Mouse (Mus musculus) CH12.LX (cell line): ENCODE results near the gene Vasp. TPM values are rescaled to one million over a fixed set of nuclear protein-coding genes. Genes with fewer than 3 reads are reported as not detected.

ENCODE experiments used
- DNase-seq: peaks from one replicate; pipeline ENCODE4 v3.0.0-alpha.2; 2013; ENCODE audit errors: extremely low read depth
- H3K27ac ChIP-seq: 2 replicates; pipeline ENCODE4 v1.5.1; 2012; ENCODE audit warnings: low read depth, mild to moderate bottlenecking, control low read depth, moderate library complexity; ENCODE audit not compliant: insufficient read depth
- H3K27me3 ChIP-seq: replicated peaks from 2 replicates; pipeline ENCODE3; 2012; ENCODE audit warnings: inconsistent platforms
- H3K36me3 ChIP-seq, 2 experiments: replicated peaks in 1 of 2; 2 replicates each; pipeline versions ENCODE3 to v1.6.1; 2012; ENCODE audit warnings: inconsistent platforms in 1 of 2, low read length in 1 of 2, mild to moderate bottlenecking in 1 of 2, mixed read lengths in 1 of 2, moderate library complexity in 1 of 2; ENCODE audit not compliant: control insufficient read depth in 1 of 2, insufficient read depth in 1 of 2
- H3K4me1 ChIP-seq, 2 experiments: 2 replicates each; pipeline ENCODE4 v1.6.1; 2012; ENCODE audit warnings: inconsistent platforms in 1 of 2, moderate library complexity in 1 of 2; ENCODE audit not compliant: insufficient read depth in 2 of 2, control insufficient read depth in 1 of 2
- H3K4me2 ChIP-seq: 2 replicates; pipeline ENCODE4 v1.6.1; 2012; ENCODE audit warnings: low read depth, mild to moderate bottlenecking, control low read depth; ENCODE audit not compliant: poor library complexity, insufficient read depth, severe bottlenecking
- H3K4me3 ChIP-seq, 3 experiments: fragments of 150-350 bp in 1 of 3; sonication (generic) in 1 of 3; replicated peaks in 1 of 3; 2 replicates each; pipeline versions ENCODE3 to v1.5.1; 2011 to 2012; ENCODE audit warnings: low read depth in 2 of 3, low read length in 2 of 3, mild to moderate bottlenecking in 2 of 3, moderate library complexity in 2 of 3, control low read depth in 1 of 3, improper control_type of control experiment in 1 of 3, inconsistent platforms in 1 of 3, mixed read lengths in 1 of 3; ENCODE audit not compliant: poor library complexity in 1 of 3
- H3K79me2 ChIP-seq: replicated peaks from 2 replicates; pipeline ENCODE4 v1.6.1; 2012; ENCODE audit warnings: mild to moderate bottlenecking, moderate library complexity; ENCODE audit not compliant: control insufficient read depth, poor library complexity, insufficient read depth, severe bottlenecking; ENCODE audit errors: extremely low read depth
- H3K9ac ChIP-seq: 2 replicates; pipeline ENCODE4 v1.6.1; 2012; ENCODE audit warnings: low read depth, mild to moderate bottlenecking, control low read depth, moderate library complexity; ENCODE audit not compliant: insufficient read depth
- H3K9me3 ChIP-seq: replicated peaks from 2 replicates; pipeline ENCODE3; 2012; ENCODE audit warnings: low read length, inconsistent platforms, mixed read lengths
- BHLHE40 ChIP-seq: IDR thresholded peaks from 2 replicates; pipeline ENCODE4 v1.6.1; 2011; ENCODE audit warnings: mild to moderate bottlenecking, low read depth, low read length, improper control_type of control experiment
- CHD1 ChIP-seq: IDR thresholded peaks from 2 replicates; pipeline ENCODE4 v1.6.1; 2012; ENCODE audit warnings: low read depth, low read length, improper control_type of control experiment, inconsistent platforms
- CHD2 ChIP-seq: IDR thresholded peaks from 2 replicates; pipeline ENCODE4 v1.6.1; 2011; ENCODE audit warnings: low read length, improper control_type of control experiment
- CTCF ChIP-seq, 2 experiments: IDR thresholded peaks in 1 of 2; conservative IDR thresholded peaks in 1 of 2; 2 replicates each; pipeline ENCODE4 v1.5.1; 2011 to 2012; ENCODE audit warnings: low read depth in 2 of 2, low read length in 2 of 2, improper control_type of control experiment in 1 of 2, inconsistent platforms in 1 of 2, mild to moderate bottlenecking in 1 of 2, moderate library complexity in 1 of 2
- E2F4 ChIP-seq: IDR thresholded peaks from 2 replicates; pipeline ENCODE4 v1.6.1; 2011; ENCODE audit warnings: low read depth, low read length, improper control_type of control experiment; ENCODE audit not compliant: insufficient replicate concordance
- ELF1 ChIP-seq: IDR thresholded peaks from 2 replicates; pipeline ENCODE4 v1.6.1; 2014; ENCODE audit warnings: low read depth, mild to moderate bottlenecking, inconsistent platforms, low read length, improper control_type of control experiment
- EP300 ChIP-seq: IDR thresholded peaks from 2 replicates; pipeline ENCODE4 v1.6.1; 2011; ENCODE audit warnings: low read length, improper control_type of control experiment
- ETS1 ChIP-seq: conservative IDR thresholded peaks from 2 replicates; pipeline ENCODE4 v1.6.1; 2012; ENCODE audit warnings: low read depth, mild to moderate bottlenecking, inconsistent platforms, low read length, improper control_type of control experiment, moderate library complexity
- GABPA ChIP-seq: IDR thresholded peaks from 2 replicates; pipeline ENCODE4 v1.6.1; 2012; ENCODE audit warnings: low read depth, low read length, improper control_type of control experiment, inconsistent platforms; ENCODE audit not compliant: insufficient replicate concordance
- IRF4 ChIP-seq: IDR thresholded peaks from 2 replicates; pipeline ENCODE4 v1.6.1; 2014; ENCODE audit warnings: low read depth, mild to moderate bottlenecking, inconsistent platforms, low read length, improper control_type of control experiment
- KAT2A ChIP-seq: IDR thresholded peaks from 2 replicates; pipeline ENCODE4 v1.6.1; 2012; ENCODE audit warnings: low read length, improper control_type of control experiment, inconsistent platforms; ENCODE audit not compliant: insufficient replicate concordance
- MAX ChIP-seq: IDR thresholded peaks from 2 replicates; pipeline ENCODE4 v1.6.1; 2011; ENCODE audit warnings: low read length, improper control_type of control experiment
- MEF2A ChIP-seq: IDR thresholded peaks from 2 replicates; pipeline ENCODE4 v1.6.1; 2014; ENCODE audit warnings: low read depth, mild to moderate bottlenecking, inconsistent platforms, low read length, improper control_type of control experiment, borderline replicate concordance
- MXI1 ChIP-seq: IDR thresholded peaks from 2 replicates; pipeline ENCODE4 v1.6.1; 2011; ENCODE audit warnings: mild to moderate bottlenecking, low read depth, low read length, improper control_type of control experiment
- MYC ChIP-seq: IDR thresholded peaks from 2 replicates; pipeline ENCODE4 v1.6.1; 2011; ENCODE audit warnings: low read depth, mild to moderate bottlenecking, improper control_type of control experiment, low read length
- NELFE ChIP-seq: IDR thresholded peaks from 2 replicates; pipeline ENCODE4 v1.6.1; 2011; ENCODE audit warnings: low read depth, low read length, improper control_type of control experiment
- PAX5 ChIP-seq: IDR thresholded peaks from 2 replicates; pipeline ENCODE4 v1.6.1; 2012; ENCODE audit warnings: low read length, inconsistent platforms, mixed read lengths
- POLR2A ChIP-seq: IDR thresholded peaks from 2 replicates; pipeline ENCODE4 v1.6.1; 2011; ENCODE audit warnings: low read depth, mild to moderate bottlenecking, improper control_type of control experiment, low read length
- POLR2AphosphoS2 ChIP-seq: IDR thresholded peaks from 2 replicates; pipeline ENCODE4 v1.6.1; 2011; ENCODE audit warnings: low read depth, low read length, improper control_type of control experiment
- RAD21 ChIP-seq: IDR thresholded peaks from 2 replicates; pipeline ENCODE4 v1.6.1; 2011; ENCODE audit warnings: low read depth, mild to moderate bottlenecking, low read length, improper control_type of control experiment, moderate library complexity
- RCOR1 ChIP-seq: conservative IDR thresholded peaks from 2 replicates; pipeline ENCODE4 v1.6.1; 2012; ENCODE audit warnings: low read depth, mild to moderate bottlenecking, inconsistent platforms, low read length, improper control_type of control experiment
- SIN3A ChIP-seq: IDR thresholded peaks from 2 replicates; pipeline ENCODE4 v1.6.1; 2012; ENCODE audit warnings: low read length, improper control_type of control experiment, inconsistent platforms
- TBP ChIP-seq: conservative IDR thresholded peaks from 2 replicates; pipeline ENCODE4 v1.6.1; 2011; ENCODE audit warnings: low read depth, low read length, improper control_type of control experiment
- TCF12 ChIP-seq: IDR thresholded peaks from 2 replicates; pipeline ENCODE4 v1.6.1; 2014; ENCODE audit warnings: low read depth, mild to moderate bottlenecking, inconsistent platforms, low read length, improper control_type of control experiment
- UBTF ChIP-seq: IDR thresholded peaks from 2 replicates; pipeline ENCODE4 v1.6.1; 2012; ENCODE audit warnings: low read depth, mild to moderate bottlenecking, inconsistent platforms, low read length, improper control_type of control experiment, moderate library complexity
- ZKSCAN1 ChIP-seq: IDR thresholded peaks from 2 replicates; pipeline ENCODE4 v1.6.1; 2012; ENCODE audit warnings: low read depth, inconsistent platforms, low read length, improper control_type of control experiment, borderline replicate concordance
- ZMIZ1 ChIP-seq: IDR thresholded peaks from 2 replicates; pipeline ENCODE4 v1.6.1; 2012; ENCODE audit warnings: low read depth, mild to moderate bottlenecking, inconsistent platforms, low read length, improper control_type of control experiment
- ZNF384 ChIP-seq: IDR thresholded peaks from 2 replicates; pipeline ENCODE4 v1.6.1; 2012; ENCODE audit warnings: low read depth, low read length, improper control_type of control experiment, inconsistent platforms
- dilution Hi-C: fragments of 300-500 bp; cut with MboI; formaldehyde crosslinking; loops from 2 replicates; pipeline ENCODE4 v1.14.3; 2020; ENCODE audit warnings: low sequenced_read_pairs; ENCODE audit not compliant: extremely low pct_unique_long_range_greater_than_20kb, extremely low pct_ligation_motif_present
- in situ Hi-C: fragments of 300-500 bp; cut with MboI; formaldehyde crosslinking; loops from 3 replicates; pipeline ENCODE4 v1.14.3; 2019; ENCODE audit warnings: low sequenced_read_pairs, low pct_ligation_motif_present, low pct_unique_long_range_greater_than_20kb, mixed read lengths
- polyA plus RNA-seq: library from polyadenylated mRNA; unstranded; fragments of >175 nt; gene quantifications from 2 replicates; pipeline ENCODE4 v1.2.1, GENCODE M21; 2012; ENCODE audit warnings: low read depth; ENCODE audit not compliant: insufficient read length
- total RNA-seq, 2 experiments: library from RNA; depleted of rRNA; stranded (reverse); fragments of 300-350 nt in 1 of 2; fragments of >200 nt in 1 of 2; gene quantifications; 2 replicates each; pipeline ENCODE4 v1.2.3; 2012 to 2014

Gene Vasp
- total and polyA plus RNA-seq, 3 experiments, result 114 to 191 (median 125) TPM

DNA sequence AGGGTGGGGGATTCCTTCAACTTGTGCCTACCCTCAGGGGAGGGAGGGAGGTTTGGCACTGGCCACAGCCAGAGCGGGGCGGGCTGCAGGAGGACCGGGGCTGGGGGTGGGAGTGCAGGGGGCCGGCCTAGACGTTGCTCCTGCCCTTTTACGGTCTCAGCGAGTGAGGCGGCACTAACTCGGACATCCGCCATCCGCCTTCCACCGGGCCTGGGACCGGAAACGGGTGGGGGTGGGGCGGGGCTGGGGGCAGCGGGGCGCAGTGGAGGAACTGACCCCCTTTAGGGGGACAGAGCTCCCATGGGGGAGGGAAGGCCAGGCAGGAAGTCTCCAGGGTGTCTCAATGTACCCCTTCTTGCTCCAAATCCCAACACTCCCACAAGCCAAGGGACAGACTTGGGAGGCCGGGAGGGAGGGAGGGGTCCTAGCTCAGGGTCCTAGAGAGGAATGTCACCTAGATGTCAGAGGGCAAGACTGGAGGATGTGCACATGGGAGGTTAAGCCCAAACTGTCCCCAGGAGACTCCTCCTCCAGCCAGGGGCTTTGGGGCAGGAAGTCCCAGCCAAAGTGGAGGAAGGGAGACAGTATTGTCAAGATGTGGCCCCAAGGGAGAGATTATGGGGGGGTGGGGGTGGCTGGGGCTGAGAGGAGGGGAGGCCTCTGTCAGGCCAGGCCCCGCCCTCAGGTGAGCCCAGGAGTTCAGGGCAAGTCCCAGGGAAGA lies 1.7 kb downstream of the Vasp start (continued):
- peak; percentile 6; the same call in 1 of the 2 replicates for TF ChIP-seq TCF12
- TF ChIP-seq RAD21, result no peak
- TF ChIP-seq ZMIZ1, result 0 out of 2 replicates have a peak, but pooled peaks have one; percentile 15
- no peak for TF ChIP-seq ZKSCAN1
- no peak for TF ChIP-seq UBTF
- peak; percentile 29; the same call in 1 of the 2 replicates for TF ChIP-seq BHLHE40
- TF ChIP-seq CHD2, result peak; percentile 77
- no peak for TF ChIP-seq PAX5
- TF ChIP-seq ETS1, result peak; percentile 24
- no peak for TF ChIP-seq CTCF (conservative IDR thresholded peaks at IDR 0.05 in 1 of 2, IDR thresholded peaks at IDR 0.05 in 1 of 2; ENCODE audit: low read depth in 2 of 2, low read length in 2 of 2)
- peak; percentile 35; the same call in 1 of the 2 replicates for TF ChIP-seq MAX
- TF ChIP-seq E2F4, result no peak
- TF ChIP-seq TBP, result peak; percentile 51; the same call in 1 of the 2 replicates
- TF ChIP-seq NELFE, result 0 out of 2 replicates have a peak, but pooled peaks have one; percentile 14
- TF ChIP-seq MYC, result peak; percentile 71; the same call in 1 of the 2 replicates
- no peak for TF ChIP-seq EP300
- TF ChIP-seq CHD1, result no peak; the same call in 1 of the 2 replicates
- TF ChIP-seq GABPA, result no peak
- TF ChIP-seq KAT2A, result 0 out of 2 replicates have a peak, but pooled peaks have one; percentile 34
- TF ChIP-seq MEF2A, result no peak
- TF ChIP-seq ZNF384, result no peak
- TF ChIP-seq, all 38 proteins: peak for 16

DNA sequence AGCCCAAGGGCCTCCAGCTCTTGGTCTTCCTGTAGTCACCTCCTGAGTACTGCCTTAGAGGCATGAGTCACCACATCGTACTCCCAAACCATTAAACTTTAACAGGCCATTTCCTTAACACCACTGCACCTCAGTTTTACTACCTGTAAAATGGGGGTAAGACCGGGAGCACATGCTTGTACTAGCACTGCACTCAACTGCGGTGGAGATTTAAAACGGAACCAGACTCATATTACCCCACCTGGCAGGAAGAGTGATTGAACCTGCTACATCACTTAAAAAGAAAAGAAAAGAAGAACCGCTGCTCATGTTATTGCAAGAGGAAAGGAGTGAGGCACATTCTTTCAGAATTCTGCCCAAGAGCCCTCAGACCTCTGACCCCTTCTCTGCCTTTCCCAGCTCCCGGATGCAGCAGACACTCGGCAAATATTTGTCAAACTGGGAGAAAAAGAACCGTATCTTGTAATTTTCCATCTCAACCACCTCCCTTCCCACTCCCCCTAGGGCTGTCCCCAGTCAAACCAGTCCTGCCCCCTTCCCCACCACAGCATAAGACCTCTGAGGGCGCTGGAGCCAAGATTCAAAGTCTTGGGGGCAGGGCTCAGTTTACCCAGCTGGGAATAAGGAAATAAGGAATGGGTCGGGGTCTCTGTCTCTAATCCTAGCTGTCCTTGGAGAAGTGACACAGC lies 2.5 kb downstream of the Vasp start:
- no peaks in the 10 kb centered on the region for H3K27me3 ChIP-seq
- in situ Hi-C loops, result no loop called here
- peaks cover 27 to 47% of the 10 kb centered on the region in 2 experiments for H3K4me1 ChIP-seq
- dilution Hi-C loops, result no loop called here
- peaks cover 64% of the 10 kb centered on the region for H3K79me2 ChIP-seq
- peak overlapping the region; percentile 47 to 94 (median 71) for H3K4me3 ChIP-seq
- peak overlapping the region; percentile 89 for H3K27ac ChIP-seq
- peak overlapping the region; percentile 59 for H3K4me2 ChIP-seq
- TF ChIP-seq NELFE (peak; percentile 27; the same call in 1 of the 2 replicates), CHD2 (peak; percentile 21; the same call in 1 of the 2 replicates), ETS1 (peak; percentile 29; the same call in 1 of the 2 replicates), POLR2AphosphoS2 (peak; percentile 54; the same call in 1 of the 2 replicates), SIN3A (peak; percentile 69), MEF2A (peak; percentile 45; the same call in 1 of the 2 replicates), EP300 (no peak), CHD1 (0 out of 2 replicates have a peak, but pooled peaks have one; percentile 73), MYC (peak; percentile 70), POLR2A (peak; percentile 42; the same call in 1 of the 2 replicates), TCF12 (0 out of 2 replicates have a peak, but pooled peaks have one; percentile 20), GABPA (no peak), KAT2A (no peak), ZMIZ1 (0 out of 2 replicates have a peak, but pooled peaks have one; percentile 20), RCOR1 (peak; percentile 39; the same call in 1 of the 2 replicates), MAX (peak; percentile 60; the same call in 1 of the 2 replicates), ELF1 (peak; percentile 25; the same call in 1 of the 2 replicates), MXI1 (peak; percentile 63), UBTF (no peak), IRF4 (no peak), TBP (0 out of 2 replicates have a peak, but pooled peaks have one; percentile 31)
- H3K9me3 ChIP-seq, result no peaks in the 10 kb centered on the region
- H3K36me3 ChIP-seq, result peaks cover 23 to 28% of the 10 kb centered on the region in 2 experiments
- peak; percentile 58 for DNase-seq
- peak overlapping the region; percentile 91 for H3K9ac ChIP-seq
